Mouse (Mus musculus) lung, adult 2 months (tissue): Measurements from ENCODE around the gene Cfap97d2.

Experiments used
- CTCF ChIP-seq: fragments of 200-500 bp; IDR thresholded peaks from 2 replicates; pipeline ENCODE4 v1.5.1; 2011; ENCODE audit warnings: mild to moderate bottlenecking, low read length, control low read depth; ENCODE audit not compliant: insufficient read depth
- POLR2A ChIP-seq: fragments of 200-500 bp; IDR thresholded peaks from 2 replicates; pipeline ENCODE4 v1.6.1; 2011; ENCODE audit warnings: low read depth, mild to moderate bottlenecking, control low read depth, low read length, borderline replicate concordance; ENCODE audit errors: extremely low read depth

DNA sequence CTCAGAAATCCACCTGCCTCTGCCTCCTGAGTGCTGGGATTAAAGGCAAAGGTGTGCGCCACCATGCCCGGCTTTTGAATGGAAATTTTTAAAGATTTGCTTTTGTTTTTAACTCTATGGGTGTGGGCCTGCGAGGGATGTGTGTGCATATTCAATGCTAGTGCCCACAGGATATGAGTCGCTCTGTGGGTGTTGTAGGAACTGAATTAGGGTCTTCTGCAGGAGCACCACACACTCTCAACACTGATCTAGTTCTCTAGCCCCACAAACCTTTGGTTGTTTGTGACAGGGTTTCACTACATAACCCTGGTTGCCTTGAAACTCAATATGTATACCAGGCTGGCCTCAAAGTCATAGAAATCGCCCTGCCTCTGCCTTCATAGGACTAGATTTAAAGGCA, 16.4 kb upstream of the Cfap97d2 start:
- no peak for TF ChIP-seq POLR2A
- no peak for TF ChIP-seq CTCF
